Mouse (Mus musculus): Measurements from ENCODE around the gene H2-Oa.

DNA sequence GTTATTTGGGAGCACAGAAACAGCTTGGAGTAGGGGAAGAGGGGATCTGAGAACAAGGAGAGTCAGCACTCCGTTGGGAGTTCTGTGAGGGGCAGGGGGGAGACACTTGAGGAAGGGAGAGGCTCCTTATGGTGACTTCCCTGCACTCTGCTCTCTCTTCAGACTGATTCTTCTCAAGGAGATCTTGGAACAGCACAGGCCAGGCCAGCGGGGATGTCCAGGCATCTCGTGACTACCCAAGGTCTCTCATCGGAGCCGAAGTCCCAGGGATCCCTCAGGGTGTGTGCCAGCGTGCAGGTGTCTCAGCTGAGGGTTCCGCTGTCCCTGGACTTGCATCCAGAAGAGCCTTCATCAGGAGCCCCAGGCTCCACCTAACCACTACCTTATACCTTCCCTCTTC is 46.5 kb downstream of the H2-Oa start:
- TF ChIP-seq EP300 (optimal IDR thresholded peaks at IDR 0.05) (no peak), CTCF (IDR thresholded peaks at IDR 0.05; ENCODE audit: low read depth) (no peak)
